Comparison of ENCODE assay signal across 9 mouse cellular contexts in the genomic region with DNA sequence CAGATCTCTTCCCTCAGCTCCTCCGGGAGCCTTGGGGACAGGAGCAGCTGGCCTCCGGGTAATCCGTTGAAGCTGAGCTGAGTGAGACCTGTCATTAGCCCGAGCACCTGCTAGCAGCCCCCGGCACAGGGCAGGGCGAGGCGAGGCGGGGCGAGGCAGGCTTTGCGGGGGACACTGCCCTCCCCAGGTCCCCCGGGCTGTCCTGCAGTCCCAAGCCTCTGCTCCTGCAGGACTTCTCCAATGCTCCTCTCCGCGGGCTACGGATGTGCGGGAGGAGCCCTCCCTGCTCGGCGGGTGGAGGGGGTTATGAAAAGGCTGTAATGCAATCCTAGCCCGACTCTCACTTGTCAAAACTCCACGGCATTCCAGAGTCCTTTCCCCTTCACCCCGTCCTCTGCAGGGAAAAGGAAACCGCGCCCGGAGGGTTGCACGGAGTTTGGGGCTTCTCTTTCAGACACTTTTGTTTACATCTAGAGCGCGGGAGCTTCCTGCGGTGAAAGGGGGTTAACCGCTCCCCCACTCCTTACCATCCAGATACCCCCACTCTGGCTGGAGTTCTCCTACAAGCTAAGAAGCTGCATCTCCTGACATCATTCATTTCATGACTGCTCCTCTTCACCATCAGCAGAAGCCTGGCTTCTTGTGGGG.
DNase-seq lines count a peak whose midpoint lies in the region; ATAC-seq lines count a peak whose summit lies in the region.
"Had no signal": no experiment of that assay in that cellular context is flagged by ENCODE, and none has a peak within 500 bp of the region (broad histone marks: within the 10 kb centered on the region; RNA-seq: fewer than 3 reads in every experiment).

No protein-coding gene starts in this region.

- peak; percentile 96 for DNase-seq in heart, adult 11 months
- no peak for DNase-seq in heart, postnatal 25 days (ENCODE audit: low spot score)
- peak; percentile 59 for DNase-seq in embryo, embryonic 10.5 days (ENCODE audit: low spot score)
- peak; percentile 50 for DNase-seq in lung, postnatal 14 days
- no peak for DNase-seq in T-cell, adult 2 months (ENCODE audit: low spot score)

- peak overlapping the region; percentile 56 for H3K4me3 ChIP-seq in heart, embryonic 11.5 days (ENCODE audit: low read depth, low read length)
- H3K4me3 ChIP-seq in kidney, embryonic 15.5 days (replicated peaks): peak overlapping the region; percentile 61
- peak overlapping the region; percentile 45 for H3K4me3 ChIP-seq in stomach, embryonic 14.5 days (ENCODE audit: low read depth, low read length)

- H3K9ac ChIP-seq in heart, embryonic 11.5 days (ENCODE audit: low read depth, low read length): peak overlapping the region; percentile 63
- H3K9ac ChIP-seq in kidney, embryonic 15.5 days: peak overlapping the region; percentile 63
- H3K9ac ChIP-seq in stomach, embryonic 14.5 days (replicated peaks; ENCODE audit: low read depth, low read length): peak overlapping the region; percentile 37

- no peak for ATAC-seq in heart, embryonic 11.5 days (replicated peaks; ENCODE audit: insufficient number of reproducible peaks, low FRiP score, low TSS enrichment)
- ATAC-seq in kidney, embryonic 15.5 days (replicated peaks; ENCODE audit: low FRiP score): peak; percentile 73
- ATAC-seq in stomach, embryonic 14.5 days (ENCODE audit: insufficient number of reproducible peaks, insufficient read depth, low FRiP score, low read depth): peak; percentile 42; the same call in 1 of the 2 replicates

- H3K4me1 ChIP-seq in heart, embryonic 11.5 days (ENCODE audit: control insufficient read depth, insufficient read depth, low read length): peaks cover 19% of the 10 kb centered on the region
- H3K4me1 ChIP-seq in kidney, embryonic 15.5 days: peaks cover 64% of the 10 kb centered on the region
- H3K4me1 ChIP-seq in stomach, embryonic 14.5 days (ENCODE audit: control insufficient read depth, insufficient read depth, low read length): peaks cover 38% of the 10 kb centered on the region

- no peaks in the 10 kb centered on the region for H3K27me3 ChIP-seq in heart, embryonic 11.5 days (ENCODE audit: control insufficient read depth, insufficient read depth, low read length)
- no peaks in the 10 kb centered on the region for H3K27me3 ChIP-seq in kidney, embryonic 15.5 days
- H3K27me3 ChIP-seq in stomach, embryonic 14.5 days (ENCODE audit: control insufficient read depth, insufficient read depth, low read length): no peaks in the 10 kb centered on the region
- H3K27me3 ChIP-seq: CH12.LX had no signal

- H3K4me2 ChIP-seq in heart, embryonic 11.5 days: peak overlapping the region; percentile 94
- H3K4me2 ChIP-seq in kidney, embryonic 15.5 days: peak overlapping the region; percentile 95
- peak overlapping the region; percentile 80 for H3K4me2 ChIP-seq in stomach, embryonic 14.5 days (replicated peaks; ENCODE audit: low read depth, low read length)

- H3K9me3 ChIP-seq in heart, embryonic 11.5 days (replicated peaks; ENCODE audit: control insufficient read depth, low read length): no peaks in the 10 kb centered on the region
- H3K9me3 ChIP-seq in kidney, embryonic 15.5 days (replicated peaks): no peaks in the 10 kb centered on the region
- no peaks in the 10 kb centered on the region for H3K9me3 ChIP-seq in stomach, embryonic 14.5 days (ENCODE audit: control insufficient read depth, low read depth, low read length)

- no peaks in the 10 kb centered on the region for H3K36me3 ChIP-seq in heart, embryonic 11.5 days (ENCODE audit: control insufficient read depth, insufficient read depth, low read length)
- no peaks in the 10 kb centered on the region for H3K36me3 ChIP-seq in kidney, embryonic 15.5 days
- no peaks in the 10 kb centered on the region for H3K36me3 ChIP-seq in stomach, embryonic 14.5 days (ENCODE audit: control insufficient read depth, insufficient read depth, low read length)

- 0% methylated on average over 28 of the region's 28 CpGs for whole genome bisulfite sequencing in heart, embryonic 11.5 days (ENCODE audit: insufficient replicate concordance)
- WGBS in kidney, embryonic 15.5 days: 1% methylated on average over 28 of the region's 28 CpGs
- WGBS in stomach, embryonic 14.5 days: under 1% methylated on average over 28 of the region's 28 CpGs

- intact Hi-C loops in heart, postnatal 25 days (cut with DNase I): loop anchor here (5.0 kb wide), 2 partner anchors 47 to 117 kb away; no protein-coding TSS in a partner anchor

- H3K27ac ChIP-seq in heart, embryonic 11.5 days (ENCODE audit: low read depth, low read length): no peak overlapping the region
- H3K27ac ChIP-seq in kidney, embryonic 15.5 days: peak overlapping the region; percentile 85
- H3K27ac ChIP-seq in stomach, embryonic 14.5 days (ENCODE audit: low read length): peak overlapping the region; percentile 66

Comparison
In these comparisons a context has a peak if more than half of its experiments do, and no peak if none do; other contexts are left out.
1. DNase-seq: peak in heart, adult 11 months (single experiment), embryo, embryonic 10.5 days (single experiment) and lung, postnatal 14 days (single experiment); none in heart, postnatal 25 days (single experiment) and T-cell, adult 2 months (single experiment).
2. Peak in every context shown above with its lines, with median percentiles within 50 percentile points of each other: H3K4me2 ChIP-seq, H3K4me3 ChIP-seq and H3K9ac ChIP-seq.